Mouse (Mus musculus) naive thymus-derived CD4-positive, alpha-beta T cell, adult 2 months (primary cell): ENCODE results near the gene Rbm8a.
A peak's percentile ranks its signal among the peaks of the same experiment; 100 is the strongest.
"Not testable (repeated sequence)": the region's sequence is repeated elsewhere in the genome, so short reads cannot be mapped to it uniquely, and the experiment has no call there.

Experiments used
- DNase-seq: peaks from one replicate; pipeline ENCODE4 v3.0.0-alpha.2; 2011; ENCODE audit warnings: low read depth

The Rbm8a gene

GRCm38 (mm10) chr3:96603311-96603710, 26.4 kb upstream of the Rbm8a start:
- no peak for DNase-seq

GRCm38 (mm10) chr3:96606007-96606406, 23.7 kb upstream of the Rbm8a start:
- DNase-seq = not testable (repeated sequence)

GRCm38 (mm10) chr3:96606618-96607017, 23.1 kb upstream of the Rbm8a start:
- no peak for DNase-seq

GRCm38 (mm10) chr3:96617941-96618340, 11.8 kb upstream of the Rbm8a start:
- no peak for DNase-seq

- no peak for DNase-seq
Measured at GRCm38 (mm10) chr3:96623201-96623600, 6.5 kb upstream of the Rbm8a start.

- no peak for DNase-seq
Measured at GRCm38 (mm10) chr3:96632058-96632457, 2.3 kb downstream of the Rbm8a start.

GRCm38 (mm10) chr3:96634015-96634414, 4.3 kb downstream of the Rbm8a start:
- DNase-seq = no peak

GRCm38 (mm10) chr3:96634928-96635879, 5.5 kb downstream of the Rbm8a start, which contains the start of the genes Pex11b and Gm42957:
TSS of gene Pex11b (plus strand) at chr3:96635376.
TSS of gene Gm42957 (plus strand) at chr3:96635474.
- DNase-seq = peak; percentile 86

GRCm38 (mm10) chr3:96635906-96636305, 6.2 kb downstream of the Rbm8a start:
- peak; percentile 33 for DNase-seq

GRCm38 (mm10) chr3:96636448-96636847, 6.7 kb downstream of the Rbm8a start:
- DNase-seq = no peak

- peak; percentile 87 for DNase-seq
Measured at GRCm38 (mm10) chr3:96639219-96639618, 9.5 kb downstream of the Rbm8a start.

- DNase-seq = peak; percentile 36
Measured at GRCm38 (mm10) chr3:96645018-96645649, 15.4 kb downstream of the Rbm8a start, which contains the start of gene Itga10. TSS of gene Itga10 (plus strand) at chr3:96645584.

- DNase-seq = no peak
Measured at GRCm38 (mm10) chr3:96647365-96647764, 17.6 kb downstream of the Rbm8a start.

GRCm38 (mm10) chr3:96660901-96661300, 31.2 kb downstream of the Rbm8a start:
- DNase-seq = no peak

- DNase-seq = no peak
Measured at GRCm38 (mm10) chr3:96662731-96663316, 33.1 kb downstream of the Rbm8a start.

GRCm38 (mm10) chr3:96663432-96664239, 33.9 kb downstream of the Rbm8a start:
- DNase-seq = peak; percentile 81

GRCm38 (mm10) chr3:96665732-96666363, 36.1 kb downstream of the Rbm8a start:
- DNase-seq = not testable (repeated sequence)

- DNase-seq = no peak
Measured at GRCm38 (mm10) chr3:96666916-96667315, 37.2 kb downstream of the Rbm8a start.

- peak; percentile 55 for DNase-seq
Measured at GRCm38 (mm10) chr3:96667316-96667715, 37.6 kb downstream of the Rbm8a start.

- peak; percentile 26 for DNase-seq
Measured at GRCm38 (mm10) chr3:96668424-96669067, 38.8 kb downstream of the Rbm8a start.
